Mouse (Mus musculus) kidney, embryonic 14.5 days (tissue): ENCODE measurements around the gene Lcat. TPM values are rescaled to one million over a fixed set of nuclear protein-coding genes. Genes with fewer than 3 reads are reported as not detected.

Source experiments
- ATAC-seq: fragments of 200-750 bp; cut with Nextera tagmentation; 2 replicates; pipeline ENCODE4 v1.8.0; 2017; ENCODE audit warnings: moderate number of reproducible peaks, mild to moderate bottlenecking, moderate TSS enrichment, moderate library complexity; ENCODE audit not compliant: low FRiP score, low TSS enrichment
- H3K27ac ChIP-seq: fragments of 300-500 bp; sonication (generic); 2 replicates; pipeline ENCODE4 v1.5.1; 2014; ENCODE audit warnings: low read depth, mild to moderate bottlenecking, low read length, moderate library complexity, mixed read lengths
- H3K27me3 ChIP-seq: fragments of 300-500 bp; sonication (generic); 2 replicates; pipeline ENCODE4 v1.6.1; 2014; ENCODE audit warnings: mild to moderate bottlenecking, low read length; ENCODE audit not compliant: control insufficient read depth, insufficient read depth
- H3K36me3 ChIP-seq: fragments of 300-500 bp; sonication (generic); 2 replicates; pipeline ENCODE4 v1.6.1; 2014; ENCODE audit warnings: low read length, mixed read lengths; ENCODE audit not compliant: control insufficient read depth, insufficient read depth
- H3K4me1 ChIP-seq: fragments of 300-500 bp; sonication (generic); 2 replicates; pipeline ENCODE4 v1.6.1; 2014; ENCODE audit warnings: low read length, mixed read lengths; ENCODE audit not compliant: control insufficient read depth, insufficient read depth
- H3K4me2 ChIP-seq: fragments of 300-500 bp; sonication (generic); replicated peaks from 2 replicates; pipeline ENCODE4 v1.6.1; 2014; ENCODE audit warnings: low read depth, mild to moderate bottlenecking, low read length
- H3K4me3 ChIP-seq: fragments of 300-500 bp; sonication (generic); 2 replicates; pipeline ENCODE4 v1.5.1; 2014; ENCODE audit warnings: mild to moderate bottlenecking, low read length
- H3K9ac ChIP-seq: fragments of 300-500 bp; sonication (generic); 2 replicates; pipeline ENCODE4 v1.6.1; 2014; ENCODE audit warnings: low read depth, mild to moderate bottlenecking, low read length, moderate library complexity
- H3K9me3 ChIP-seq: fragments of 300-500 bp; sonication (generic); 2 replicates; pipeline ENCODE4 v1.6.1; 2016; ENCODE audit warnings: low read length; ENCODE audit not compliant: control insufficient read depth
- WGBS: fragments of 180-500 bp; shearing (Covaris S2); extraction: QIAGEN DNeasy Blood & Tissue Kit; methylation state at CpG from one replicate; pipeline ENCODE4 v1.1.7; 2014; 5-methylcytosine and 5-hydroxymethylcytosine counted together
- polyA plus RNA-seq: library from polyadenylated mRNA; unstranded; fragments of >200 nt; fragmentation: Nextera tagmentation; extraction: Ambion mirVana; gene quantifications from 2 replicates; pipeline ENCODE4 v1.2.1, GENCODE M21; 2014

Gene Lcat
- polyA plus RNA-seq, 1 experiment from 2014 or later: 0.89 TPM

DNA sequence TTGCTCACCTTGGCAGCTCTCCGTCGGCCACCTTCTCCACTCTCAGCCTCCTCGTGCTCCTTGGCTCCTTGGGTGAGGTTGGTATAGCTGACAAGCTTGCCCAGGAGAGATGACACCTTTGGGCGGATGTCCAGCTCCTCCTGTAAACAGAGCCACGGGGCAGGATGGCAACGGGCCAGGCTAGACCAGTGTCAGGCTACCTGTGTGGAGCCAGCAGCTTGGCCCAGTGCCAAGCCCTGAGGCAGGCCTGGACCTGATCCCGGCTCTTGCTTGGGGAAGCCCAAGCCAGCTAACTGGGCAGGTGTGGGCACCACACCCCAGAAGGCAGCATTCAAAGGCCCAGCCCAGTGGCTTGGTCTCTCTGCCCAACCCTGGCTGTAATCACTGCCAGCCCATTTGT is 16.2 kb upstream of the Lcat start:
- no peak overlapping the region for H3K4me2 ChIP-seq
- no peak overlapping the region for H3K9ac ChIP-seq
- no peak overlapping the region for H3K27ac ChIP-seq
- H3K36me3 ChIP-seq: peaks cover 24% of the 10 kb centered on the region; the same call in 1 of the 2 replicates
- no peak overlapping the region for H3K4me3 ChIP-seq
- no peak for ATAC-seq
- no peaks in the 10 kb centered on the region for H3K9me3 ChIP-seq
- H3K27me3 ChIP-seq: no peaks in the 10 kb centered on the region
- peaks cover under 1% of the 10 kb centered on the region; the same call in 1 of the 2 replicates for H3K4me1 ChIP-seq
- WGBS: 84% methylated on average over 7 of the region's 7 CpGs

GRCm38 (mm10) chr8:105957813-105958212 is 14.6 kb upstream of the Lcat start:
- Histone ChIP-seq H3K36me3 (peaks cover 37% of the 10 kb centered on the region; the same call in 1 of the 2 replicates), H3K27ac (no peak overlapping the region), H3K9me3 (no peaks in the 10 kb centered on the region), H3K4me2 (no peak overlapping the region), H3K4me1 (no peaks in the 10 kb centered on the region), H3K27me3 (no peaks in the 10 kb centered on the region), H3K4me3 (no peak overlapping the region), H3K9ac (no peak overlapping the region)
- no peak for ATAC-seq
- WGBS: 58% methylated on average over 3 of the region's 4 CpGs

GRCm38 (mm10) chr8:105956556-105956955 is 13.4 kb upstream of the Lcat start:
- H3K4me3 ChIP-seq: no peak overlapping the region
- no peak overlapping the region for H3K9ac ChIP-seq
- no peak for ATAC-seq
- H3K4me1 ChIP-seq: no peaks in the 10 kb centered on the region
- no peaks in the 10 kb centered on the region for H3K27me3 ChIP-seq
- 94% methylated on average over 4 of the region's 4 CpGs for WGBS
- H3K4me2 ChIP-seq: no peak overlapping the region
- H3K27ac ChIP-seq: no peak overlapping the region
- no peaks in the 10 kb centered on the region for H3K9me3 ChIP-seq
- H3K36me3 ChIP-seq: peaks cover 40% of the 10 kb centered on the region; the same call in 1 of the 2 replicates

DNA sequence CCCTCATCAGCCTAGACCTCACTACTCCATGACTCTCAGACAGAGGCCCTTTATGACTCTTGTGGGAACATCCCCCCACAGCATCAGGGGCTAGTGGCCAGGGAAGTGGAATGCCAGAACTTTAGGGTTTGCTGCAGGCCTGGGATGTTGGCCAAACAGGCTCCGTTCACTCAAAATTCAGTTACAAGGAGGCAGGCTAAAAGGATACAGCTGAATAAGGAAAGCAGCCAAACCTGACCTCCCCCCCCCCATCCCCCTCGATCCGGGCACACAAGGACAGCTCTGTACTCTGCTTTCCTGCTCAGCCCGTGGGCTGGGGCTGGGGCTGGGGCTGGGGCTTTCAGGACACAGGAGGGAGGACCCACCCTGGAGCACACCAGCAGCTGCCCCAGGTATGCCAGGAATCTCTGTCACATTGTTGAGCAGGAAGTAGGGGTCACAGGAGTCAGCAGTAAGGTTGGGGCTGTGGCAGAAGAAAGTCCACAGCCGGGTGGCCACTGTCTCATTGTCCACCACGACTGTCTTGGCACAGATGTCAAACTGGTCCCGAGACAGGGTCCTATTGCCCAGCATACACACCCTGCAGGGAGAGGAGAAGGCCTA is 8.0 kb upstream of the Lcat start:
- H3K4me2 ChIP-seq: no peak overlapping the region
- no peak overlapping the region for H3K27ac ChIP-seq
- H3K36me3 ChIP-seq: peaks cover 67% of the 10 kb centered on the region
- 0 out of 2 replicates have a peak, but pooled peaks cover 8% of the 10 kb centered on the region for H3K4me1 ChIP-seq
- H3K27me3 ChIP-seq: no peaks in the 10 kb centered on the region
- no peak overlapping the region for H3K4me3 ChIP-seq
- WGBS: 39% methylated on average over 7 of the region's 7 CpGs
- H3K9me3 ChIP-seq: no peaks in the 10 kb centered on the region
- ATAC-seq: peak; percentile 28; the same call in 1 of the 2 replicates
- H3K9ac ChIP-seq: peak overlapping the region; percentile 12; the same call in 1 of the 2 replicates

GRCm38 (mm10) chr8:105949350-105949749 is 6.2 kb upstream of the Lcat start:
- Histone ChIP-seq H3K9me3 (no peaks in the 10 kb centered on the region), H3K9ac (no peak overlapping the region), H3K27ac (no peak overlapping the region), H3K27me3 (no peaks in the 10 kb centered on the region), H3K4me1 (0 out of 2 replicates have a peak, but pooled peaks cover 8% of the 10 kb centered on the region), H3K4me2 (no peak overlapping the region), H3K4me3 (no peak overlapping the region), H3K36me3 (peaks cover 76% of the 10 kb centered on the region)
- no peak for ATAC-seq
- 80% methylated on average over 10 of the region's 10 CpGs for WGBS

DNA sequence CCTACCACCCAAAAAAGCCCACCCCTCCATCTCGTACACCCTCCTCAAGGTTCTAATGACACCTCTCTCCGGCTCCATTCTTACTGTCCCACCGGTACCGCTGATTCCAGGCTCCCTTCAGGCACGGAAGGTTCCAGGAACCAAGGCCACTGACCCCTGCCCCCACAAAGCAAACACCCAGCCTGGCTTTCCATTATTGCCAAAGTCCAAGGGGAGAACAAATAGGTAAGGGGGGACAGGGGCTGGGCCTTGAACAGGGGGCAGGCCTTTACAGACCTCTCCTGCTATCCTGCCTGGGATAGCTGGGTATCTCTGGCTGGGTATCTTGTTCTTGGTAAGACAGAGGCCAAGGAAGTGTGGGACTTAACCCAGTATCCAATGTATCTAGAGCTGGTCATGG is 640 bp downstream of the Lcat start:
- Histone ChIP-seq H3K4me1 (peaks cover 7% of the 10 kb centered on the region), H3K27me3 (no peaks in the 10 kb centered on the region), H3K4me2 (no peak overlapping the region), H3K9me3 (no peaks in the 10 kb centered on the region), H3K36me3 (peaks cover 49% of the 10 kb centered on the region), H3K27ac (no peak overlapping the region), H3K4me3 (no peak overlapping the region), H3K9ac (no peak overlapping the region)
- ATAC-seq: no peak
- 96% methylated on average over 5 of the region's 5 CpGs for WGBS

DNA sequence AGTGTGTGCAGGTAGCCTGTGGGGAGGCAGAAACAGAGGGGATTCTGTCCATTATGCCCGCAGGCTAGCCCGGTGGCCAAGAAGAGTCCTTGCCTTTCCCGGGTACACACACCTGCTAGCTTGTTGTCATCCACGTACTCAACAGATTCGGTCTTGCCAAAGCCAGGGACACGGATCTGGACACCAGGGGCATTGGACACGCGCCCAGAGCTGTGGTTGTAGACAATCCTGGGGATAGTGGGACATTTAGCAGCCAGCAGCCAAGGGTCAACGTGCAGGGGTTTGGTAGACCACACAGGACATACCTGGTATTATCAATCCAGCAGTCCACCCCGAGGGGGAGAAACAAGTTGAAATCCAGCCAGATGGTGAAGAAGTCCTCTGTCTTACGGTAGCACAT is 1.2 kb downstream of the Lcat start:
- H3K9ac ChIP-seq: no peak overlapping the region
- peaks cover 44% of the 10 kb centered on the region for H3K36me3 ChIP-seq
- no peak overlapping the region for H3K27ac ChIP-seq

DNA sequence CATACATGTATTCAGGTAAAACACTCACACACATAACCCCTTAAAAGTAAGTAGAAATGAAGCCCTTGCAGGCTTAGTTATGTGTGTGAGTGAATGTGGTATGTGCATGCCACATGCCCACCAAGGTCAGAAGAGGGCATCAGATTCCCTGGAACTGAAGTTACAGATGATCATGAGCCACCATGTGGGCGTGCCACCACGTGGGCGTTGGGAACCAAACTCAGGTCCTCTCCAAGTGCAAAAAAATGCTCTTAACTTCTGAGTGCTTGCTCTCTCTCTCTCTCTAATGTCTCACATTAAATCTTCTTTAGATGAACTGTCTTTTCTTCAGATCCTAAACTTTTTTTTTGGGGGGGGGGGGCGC is 4.9 kb downstream of the Lcat start, which contains the start of gene Psmb10:
Psmb10 (minus strand) TSS at position 139 of the 364 bp plus-strand sequence.
- Histone ChIP-seq H3K4me1 (peaks cover 11% of the 10 kb centered on the region), H3K36me3 (peaks cover 13% of the 10 kb centered on the region), H3K27me3 (no peaks in the 10 kb centered on the region), H3K4me2 (peak within 1 kb of the TSS; percentile 96), H3K9me3 (no peaks in the 10 kb centered on the region), H3K4me3 (peak within 1 kb of the TSS; percentile 67), H3K27ac (peak within 1 kb of the TSS; percentile 83), H3K9ac (peak within 1 kb of the TSS; percentile 76)
- no peak for ATAC-seq
- 32% methylated on average over 4 of the region's 4 CpGs for WGBS

More for the DNA sequence above, 1.2 kb downstream of the Lcat start:
- H3K4me3 ChIP-seq: no peak overlapping the region
- 93% methylated on average over 11 of the region's 11 CpGs for WGBS
- H3K27me3 ChIP-seq: no peaks in the 10 kb centered on the region
- no peak for ATAC-seq
- no peak overlapping the region for H3K4me2 ChIP-seq
- H3K4me1 ChIP-seq: peaks cover 7% of the 10 kb centered on the region
- H3K9me3 ChIP-seq: no peaks in the 10 kb centered on the region

- Histone ChIP-seq H3K9ac (peak overlapping the region; percentile 76), H3K27me3 (no peaks in the 10 kb centered on the region), H3K4me2 (peak overlapping the region; percentile 96), H3K36me3 (peaks cover 10% of the 10 kb centered on the region), H3K4me3 (peak overlapping the region; percentile 67), H3K9me3 (no peaks in the 10 kb centered on the region), H3K4me1 (peaks cover 11% of the 10 kb centered on the region), H3K27ac (peak overlapping the region; percentile 83)
- ATAC-seq: peak; percentile 46
- under 1% methylated on average over 33 of the region's 33 CpGs for WGBS
These were observed 5.5 kb downstream of the Lcat start for GRCm38 (mm10) chr8:105937496-105938305.
